Mouse (Mus musculus): ENCODE data around the gene Prkn. TPM values are rescaled to one million over a fixed set of nuclear protein-coding genes. Genes with fewer than 3 reads are reported as not detected.
A peak's percentile ranks its signal among the peaks of the same experiment; 100 is the strongest.

Prkn gene
- total and polyA plus RNA-seq, 3 experiments, result 4.5 to 10.6 (median 10.3) TPM

GRCm38 (mm10) chr17:11912136-11912535, 1072.0 kb downstream of the Prkn start:
- TF ChIP-seq CTCF (IDR thresholded peaks at IDR 0.05) (no peak), EP300 (IDR thresholded peaks at IDR 0.05; ENCODE audit: insufficient read depth, low read depth, low read length) (no peak), POLR2A (IDR thresholded peaks at IDR 0.05; ENCODE audit: insufficient read depth, low read depth, low read length) (no peak)
- H3K9ac ChIP-seq (ENCODE audit: low read depth, low read length), result no peak overlapping the region
- H3K27me3 ChIP-seq (ENCODE audit: control insufficient read depth, insufficient read depth, low read length), result 0 out of 2 replicates have a peak, but pooled peaks cover 3% of the 10 kb centered on the region
- no peak overlapping the region for H3K27ac ChIP-seq
- no peaks in the 10 kb centered on the region for H3K36me3 ChIP-seq (ENCODE audit: control insufficient read depth, insufficient read depth, low read length)
- H3K79me2 ChIP-seq (replicated peaks; ENCODE audit: control insufficient read depth, insufficient read depth, low read length), result no peaks in the 10 kb centered on the region
- intact Hi-C loops (cut with DNase I), result no loop called here
- no peak overlapping the region for H3K4me3 ChIP-seq
- 85% methylated on average over 4 of the region's 4 CpGs for WGBS
- no peaks in the 10 kb centered on the region for H3K4me1 ChIP-seq (ENCODE audit: control insufficient read depth, insufficient read depth, low read length)
- no peak for DNase-seq

- no peak overlapping the region for H3K27ac ChIP-seq
- no peaks in the 10 kb centered on the region for H3K4me1 ChIP-seq (ENCODE audit: control insufficient read depth, insufficient read depth, low read length)
- no peak overlapping the region for H3K9ac ChIP-seq (ENCODE audit: low read depth, low read length)
- H3K4me3 ChIP-seq, result peak overlapping the region; percentile 30; the same call in 1 of the 2 replicates
- TF ChIP-seq CTCF (IDR thresholded peaks at IDR 0.05) (no peak), EP300 (IDR thresholded peaks at IDR 0.05; ENCODE audit: insufficient read depth, low read depth, low read length) (no peak), POLR2A (IDR thresholded peaks at IDR 0.05; ENCODE audit: insufficient read depth, low read depth, low read length) (no peak)
- no peaks in the 10 kb centered on the region for H3K79me2 ChIP-seq (replicated peaks; ENCODE audit: control insufficient read depth, insufficient read depth, low read length)
- WGBS, result 2% methylated on average over 19 of the region's 19 CpGs
- DNase-seq, result peak in 1 of 2 experiments; percentile 22
- intact Hi-C loops (cut with DNase I), result no loop called here
- no peaks in the 10 kb centered on the region for H3K36me3 ChIP-seq (ENCODE audit: control insufficient read depth, insufficient read depth, low read length)
- 0 out of 2 replicates have a peak, but pooled peaks cover 3% of the 10 kb centered on the region for H3K27me3 ChIP-seq (ENCODE audit: control insufficient read depth, insufficient read depth, low read length)
Observed at GRCm38 (mm10) chr17:11912872-11913365, 1072.7 kb downstream of the Prkn start.

- 0 out of 2 replicates have a peak, but pooled peaks cover 3% of the 10 kb centered on the region for H3K27me3 ChIP-seq (ENCODE audit: control insufficient read depth, insufficient read depth, low read length)
- H3K4me3 ChIP-seq, result no peak overlapping the region
- DNase-seq, result no peak
- WGBS, result 19% methylated on average over 8 of the region's 8 CpGs
- H3K27ac ChIP-seq, result no peak overlapping the region
- intact Hi-C loops (cut with DNase I), result no loop called here
- TF ChIP-seq POLR2A (IDR thresholded peaks at IDR 0.05; ENCODE audit: insufficient read depth, low read depth, low read length) (no peak), EP300 (IDR thresholded peaks at IDR 0.05; ENCODE audit: insufficient read depth, low read depth, low read length) (no peak), CTCF (IDR thresholded peaks at IDR 0.05) (no peak)
- no peak overlapping the region for H3K9ac ChIP-seq (ENCODE audit: low read depth, low read length)
- no peaks in the 10 kb centered on the region for H3K36me3 ChIP-seq (ENCODE audit: control insufficient read depth, insufficient read depth, low read length)
- H3K79me2 ChIP-seq (replicated peaks; ENCODE audit: control insufficient read depth, insufficient read depth, low read length), result no peaks in the 10 kb centered on the region
- no peaks in the 10 kb centered on the region for H3K4me1 ChIP-seq (ENCODE audit: control insufficient read depth, insufficient read depth, low read length)
Observed at GRCm38 (mm10) chr17:11913620-11914019, 1073.4 kb downstream of the Prkn start.

- H3K27ac ChIP-seq, result no peak overlapping the region
- H3K4me1 ChIP-seq (ENCODE audit: control insufficient read depth, insufficient read depth, low read length), result no peaks in the 10 kb centered on the region
- TF ChIP-seq EP300 (IDR thresholded peaks at IDR 0.05; ENCODE audit: insufficient read depth, low read depth, low read length) (no peak), CTCF (IDR thresholded peaks at IDR 0.05) (no peak), POLR2A (IDR thresholded peaks at IDR 0.05; ENCODE audit: insufficient read depth, low read depth, low read length) (no peak)
- 82% methylated on average over 5 of the region's 5 CpGs for WGBS
- H3K27me3 ChIP-seq (ENCODE audit: control insufficient read depth, insufficient read depth, low read length), result 0 out of 2 replicates have a peak, but pooled peaks cover 3% of the 10 kb centered on the region
- no peak for DNase-seq
- no peaks in the 10 kb centered on the region for H3K79me2 ChIP-seq (replicated peaks; ENCODE audit: control insufficient read depth, insufficient read depth, low read length)
- intact Hi-C loops (cut with DNase I), result no loop called here
- no peak overlapping the region for H3K9ac ChIP-seq (ENCODE audit: low read depth, low read length)
- H3K4me3 ChIP-seq, result no peak overlapping the region
- H3K36me3 ChIP-seq (ENCODE audit: control insufficient read depth, insufficient read depth, low read length), result no peaks in the 10 kb centered on the region
Observed at GRCm38 (mm10) chr17:11914451-11914850, 1074.3 kb downstream of the Prkn start.

GRCm38 (mm10) chr17:11918123-11918801, 1078.1 kb downstream of the Prkn start:
- H3K79me2 ChIP-seq (replicated peaks; ENCODE audit: control insufficient read depth, insufficient read depth, low read length), result no peaks in the 10 kb centered on the region
- no peak overlapping the region for H3K9ac ChIP-seq (ENCODE audit: low read depth, low read length)
- DNase-seq, result no peak
- TF ChIP-seq POLR2A (IDR thresholded peaks at IDR 0.05; ENCODE audit: insufficient read depth, low read depth, low read length) (no peak), CTCF (IDR thresholded peaks at IDR 0.05) (peak; percentile 40)
- H3K27me3 ChIP-seq (ENCODE audit: control insufficient read depth, insufficient read depth, low read length), result 0 out of 2 replicates have a peak, but pooled peaks cover 3% of the 10 kb centered on the region
- no peak overlapping the region for H3K4me3 ChIP-seq
- H3K36me3 ChIP-seq (ENCODE audit: control insufficient read depth, insufficient read depth, low read length), result no peaks in the 10 kb centered on the region
- intact Hi-C loops (cut with DNase I), result no loop called here
- H3K4me1 ChIP-seq (ENCODE audit: control insufficient read depth, insufficient read depth, low read length), result no peaks in the 10 kb centered on the region
- WGBS, result 59% methylated on average over 12 of the region's 12 CpGs
- H3K27ac ChIP-seq, result no peak overlapping the region

GRCm38 (mm10) chr17:11919581-11919980, 1079.4 kb downstream of the Prkn start:
- no peaks in the 10 kb centered on the region for H3K79me2 ChIP-seq (replicated peaks; ENCODE audit: control insufficient read depth, insufficient read depth, low read length)
- H3K36me3 ChIP-seq (ENCODE audit: control insufficient read depth, insufficient read depth, low read length), result no peaks in the 10 kb centered on the region
- no peak for DNase-seq
- whole genome bisulfite sequencing, result 86% methylated on average over 6 of the region's 6 CpGs
- no peak overlapping the region for H3K4me3 ChIP-seq
- H3K4me1 ChIP-seq (ENCODE audit: control insufficient read depth, insufficient read depth, low read length), result no peaks in the 10 kb centered on the region
- no peak overlapping the region for H3K27ac ChIP-seq
- intact Hi-C loops (cut with DNase I), result no loop called here
- TF ChIP-seq CTCF (IDR thresholded peaks at IDR 0.05) (no peak), EP300 (IDR thresholded peaks at IDR 0.05; ENCODE audit: insufficient read depth, low read depth, low read length) (no peak), POLR2A (IDR thresholded peaks at IDR 0.05; ENCODE audit: insufficient read depth, low read depth, low read length) (no peak)
- H3K27me3 ChIP-seq (ENCODE audit: control insufficient read depth, insufficient read depth, low read length), result 0 out of 2 replicates have a peak, but pooled peaks cover under 1% of the 10 kb centered on the region
- no peak overlapping the region for H3K9ac ChIP-seq (ENCODE audit: low read depth, low read length)
